Mouse (Mus musculus) splenic B cell, adult 2 months (primary cell): ENCODE measurements around the gene Lrrc3c.
A peak's percentile ranks its signal among the peaks of the same experiment; 100 is the strongest.
"Not testable (repeated sequence)": the region's sequence is repeated elsewhere in the genome, so short reads cannot be mapped to it uniquely, and the experiment has no call there.

Source experiments
- DNase-seq: peaks from one replicate; pipeline ENCODE4 v3.0.0-alpha.2; 2011; ENCODE audit warnings: low read depth, low spot score
- H3K27me3 ChIP-seq: 2 replicates; pipeline ENCODE4 v1.6.1; 2012; ENCODE audit warnings: mild to moderate bottlenecking, low read length, moderate library complexity, mixed read lengths; ENCODE audit not compliant: control insufficient read depth, poor library complexity, insufficient read depth, severe bottlenecking
- H3K36me3 ChIP-seq: 2 replicates; pipeline ENCODE4 v1.6.1; 2012; ENCODE audit warnings: mild to moderate bottlenecking, low read length, moderate library complexity, mixed read lengths; ENCODE audit not compliant: control insufficient read depth, poor library complexity, insufficient read depth, severe bottlenecking

The Lrrc3c gene

GRCm38 (mm10) chr11:98595473-98595872 is 2.6 kb upstream of the Lrrc3c start:
- Histone ChIP-seq H3K36me3 (no peaks in the 10 kb centered on the region), H3K27me3 (no peaks in the 10 kb centered on the region; the same call in 1 of the 2 replicates)
- DNase-seq: no peak

- DNase-seq: no peak
- no peaks in the 10 kb centered on the region; the same call in 1 of the 2 replicates for H3K27me3 ChIP-seq
- H3K36me3 ChIP-seq: no peaks in the 10 kb centered on the region
Observed at GRCm38 (mm10) chr11:98595955-98596354, 2.1 kb upstream of the Lrrc3c start.

GRCm38 (mm10) chr11:98597363-98597762 is 728 bp upstream of the Lrrc3c start:
- DNase-seq: peak; percentile 92
- Histone ChIP-seq H3K27me3 (no peaks in the 10 kb centered on the region; the same call in 1 of the 2 replicates), H3K36me3 (no peaks in the 10 kb centered on the region)

GRCm38 (mm10) chr11:98598851-98599290 is 780 bp downstream of the Lrrc3c start:
- H3K36me3 ChIP-seq: no peaks in the 10 kb centered on the region
- no peaks in the 10 kb centered on the region for H3K27me3 ChIP-seq
- no peak for DNase-seq

- no peaks in the 10 kb centered on the region for H3K36me3 ChIP-seq
- H3K27me3 ChIP-seq: no peaks in the 10 kb centered on the region
- no peak for DNase-seq
Observed at GRCm38 (mm10) chr11:98599291-98599690, 1.2 kb downstream of the Lrrc3c start.

DNA sequence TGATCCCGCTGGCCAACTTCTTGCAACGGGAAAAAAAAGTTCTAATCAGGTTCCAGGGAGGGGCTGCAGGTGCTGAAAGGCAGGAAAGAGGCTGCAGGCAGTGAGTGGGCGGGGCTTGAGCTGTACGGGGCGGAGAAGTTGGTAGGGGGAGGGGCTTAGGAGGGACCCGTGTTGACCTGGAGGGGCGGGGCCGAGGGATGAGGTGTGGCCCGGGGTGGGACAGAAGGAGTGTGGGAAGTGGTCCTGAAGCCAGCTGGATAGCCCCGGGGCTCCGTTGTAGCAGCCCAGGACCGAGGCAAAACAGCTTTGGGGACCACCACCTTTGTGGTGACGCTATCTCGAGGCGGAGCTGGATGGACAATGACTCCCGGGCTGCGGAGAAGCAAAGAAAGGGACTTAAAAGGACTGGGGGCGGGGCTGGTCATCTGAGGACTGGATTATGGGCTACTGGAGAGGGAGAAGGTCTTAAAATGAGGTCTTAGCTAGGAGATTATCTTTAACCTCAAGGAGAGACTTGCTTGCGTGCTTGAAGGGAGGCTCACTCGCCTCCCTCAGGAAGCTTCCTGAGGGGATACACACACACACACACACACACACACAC is 4.1 kb downstream of the Lrrc3c start:
- DNase-seq: peak; percentile 53
- no peaks in the 10 kb centered on the region for H3K36me3 ChIP-seq
- no peaks in the 10 kb centered on the region for H3K27me3 ChIP-seq

GRCm38 (mm10) chr11:98603953-98604352 is 5.9 kb downstream of the Lrrc3c start:
- no peaks in the 10 kb centered on the region for H3K36me3 ChIP-seq
- peak; percentile 38 for DNase-seq
- no peaks in the 10 kb centered on the region for H3K27me3 ChIP-seq

DNA sequence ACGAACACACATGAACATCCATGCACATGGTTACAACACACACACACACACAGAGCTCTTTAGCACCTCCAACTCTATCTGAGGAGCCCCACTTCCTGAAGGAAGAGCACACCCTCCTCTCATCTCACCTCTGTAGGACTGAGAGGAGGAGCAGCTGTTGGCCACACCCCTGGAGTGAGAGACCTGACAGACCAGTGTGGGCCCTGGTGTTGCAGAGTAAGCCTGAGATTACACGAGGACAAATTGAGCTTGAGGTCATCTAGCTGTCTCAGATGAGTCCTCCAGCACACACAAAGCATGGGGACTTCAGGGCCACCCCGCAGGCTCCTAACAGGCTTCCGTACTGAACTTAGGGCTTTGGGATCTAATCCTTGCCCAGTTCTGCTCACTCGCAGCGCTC is 6.8 kb downstream of the Lrrc3c start:
- DNase-seq, H3K27me3 ChIP-seq, H3K36me3 ChIP-seq: not testable (repeated sequence)

GRCm38 (mm10) chr11:98606763-98607162 is 8.7 kb downstream of the Lrrc3c start:
- H3K27me3 ChIP-seq: no peaks in the 10 kb centered on the region
- no peaks in the 10 kb centered on the region for H3K36me3 ChIP-seq
- DNase-seq: peak; percentile 78

DNA sequence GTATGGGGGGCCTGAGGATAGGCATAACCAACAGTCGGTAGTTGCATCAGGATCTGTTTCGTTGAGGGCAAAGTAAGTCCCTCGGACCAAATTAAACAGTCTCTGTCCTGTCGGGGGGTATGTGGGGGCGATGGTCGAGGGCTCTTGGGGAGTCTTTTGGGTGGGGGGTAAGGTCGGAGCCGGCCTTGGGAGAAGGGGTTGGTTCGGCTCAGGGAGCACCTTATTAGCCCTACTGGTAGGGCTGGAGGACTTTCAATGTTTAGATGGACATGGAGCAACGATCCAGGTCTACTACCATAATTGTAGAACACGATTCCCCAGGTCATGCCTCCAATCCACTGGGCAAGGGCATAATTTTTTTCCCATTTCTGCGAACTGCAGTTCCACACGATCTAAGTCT is 22.7 kb downstream of the Lrrc3c start:
- Histone ChIP-seq H3K36me3 (no peaks in the 10 kb centered on the region), H3K27me3 (no peaks in the 10 kb centered on the region)
- no peak for DNase-seq

GRCm38 (mm10) chr11:98623981-98624380 is 25.9 kb downstream of the Lrrc3c start:
- not testable (repeated sequence) for DNase-seq, H3K36me3 ChIP-seq, H3K27me3 ChIP-seq

DNA sequence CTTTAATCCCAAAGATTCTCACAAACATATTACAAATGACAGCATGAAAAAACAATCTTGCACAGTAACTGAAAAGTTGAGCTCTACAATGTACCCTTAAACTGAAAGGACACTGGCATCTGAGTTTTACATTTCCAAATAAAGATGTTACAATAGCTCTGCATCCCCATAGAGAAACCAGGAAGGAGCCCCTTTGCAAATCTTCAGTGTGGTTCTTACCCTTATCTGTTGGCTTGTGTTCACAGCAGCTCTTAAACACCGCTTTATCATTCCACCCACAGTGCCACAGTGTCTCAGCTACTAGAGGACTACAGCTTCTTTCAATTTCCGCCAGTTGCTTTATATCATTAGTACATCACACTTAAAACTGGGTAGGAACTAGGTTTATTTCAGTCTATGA is 26.3 kb downstream of the Lrrc3c start:
- H3K36me3 ChIP-seq, H3K27me3 ChIP-seq, DNase-seq: not testable (repeated sequence)

- no peaks in the 10 kb centered on the region for H3K27me3 ChIP-seq
- H3K36me3 ChIP-seq: no peaks in the 10 kb centered on the region
- DNase-seq: no peak
Observed at GRCm38 (mm10) chr11:98625611-98626410, 27.7 kb downstream of the Lrrc3c start, which contains the start of the genes Gm12355 and Gsdma3. Gene Gm12355, minus strand, starts transcription at chr11:98625661. Gene Gsdma3, plus strand, starts transcription at chr11:98626360.

DNA sequence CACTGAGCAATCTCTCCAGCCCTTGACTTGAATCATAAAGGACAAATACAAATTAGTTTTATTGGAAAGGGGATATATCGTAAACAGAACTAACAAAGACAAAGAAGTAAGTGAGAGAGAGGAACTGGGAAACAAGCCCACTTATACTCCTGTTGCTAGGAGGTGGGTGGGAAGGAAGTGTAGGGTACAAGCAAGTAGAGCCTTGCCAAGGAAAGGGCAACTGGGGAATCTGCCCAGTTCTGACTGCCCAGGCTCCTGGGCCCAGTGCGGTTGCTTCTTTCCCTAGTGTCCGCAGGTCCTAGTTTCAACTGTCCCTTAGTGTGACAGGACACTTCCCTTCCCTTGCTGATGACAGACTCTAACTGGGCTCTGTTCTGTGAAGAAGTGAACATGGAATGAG is 30.6 kb downstream of the Lrrc3c start:
- Histone ChIP-seq H3K36me3 (no peaks in the 10 kb centered on the region), H3K27me3 (no peaks in the 10 kb centered on the region; the same call in 1 of the 2 replicates)
- DNase-seq: no peak

- Histone ChIP-seq H3K36me3 (no peaks in the 10 kb centered on the region), H3K27me3 (no peaks in the 10 kb centered on the region; the same call in 1 of the 2 replicates)
- DNase-seq: no peak
Observed at GRCm38 (mm10) chr11:98630646-98631045, 32.6 kb downstream of the Lrrc3c start.
